Mouse (Mus musculus): Measurements from ENCODE around the gene Dnajc13. TPM values are rescaled to one million over a fixed set of nuclear protein-coding genes. Genes with fewer than 3 reads are reported as not detected.

Dnajc13 gene
- total and polyA plus RNA-seq, 3 experiments = 24.1 to 59.0 (median 31.1) TPM

GRCm38 (mm10) chr9:104161117-104161516 lies 101.6 kb downstream of the Dnajc13 start:
- Histone ChIP-seq H3K4me1 (ENCODE audit: control insufficient read depth in 1 of 2, insufficient read depth in 2 of 2, low read length in 2 of 2) (no peaks in the 10 kb centered on the region), H3K27me3 (ENCODE audit: control insufficient read depth in 1 of 2, insufficient read depth in 2 of 2, low read length in 2 of 2) (no peaks in the 10 kb centered on the region), H3K36me3 (ENCODE audit: control insufficient read depth in 1 of 2, insufficient read depth in 2 of 2, low read length in 2 of 2) (peaks cover 0 to 18% of the 10 kb centered on the region in 2 experiments; a peak in 2 of 4 replicates), H3K9me3 (replicated peaks; ENCODE audit: insufficient read depth, low read length) (no peaks in the 10 kb centered on the region), H3K27ac (ENCODE audit: control insufficient read depth, low read depth, low read length) (no peak overlapping the region), H3K4me3 (ENCODE audit: control insufficient read depth in 1 of 2, insufficient read depth in 1 of 2, low read depth in 2 of 2, low read length in 2 of 2) (no peak overlapping the region), H3K79me2 (ENCODE audit: control insufficient read depth, insufficient read depth, low read length, poor library complexity) (no peaks in the 10 kb centered on the region), H3K9ac (ENCODE audit: control insufficient read depth, low read depth, low read length, poor library complexity, severe bottlenecking) (no peak overlapping the region)
- no peak for TF ChIP-seq ZKSCAN1 (IDR thresholded peaks at IDR 0.05; ENCODE audit: low read depth, low read length)
- DNase-seq (ENCODE audit: low read depth, low spot score) = no peak

GRCm38 (mm10) chr9:104157291-104157690 lies 105.4 kb downstream of the Dnajc13 start:
- H3K36me3 ChIP-seq (ENCODE audit: control insufficient read depth in 1 of 2, insufficient read depth in 2 of 2, low read length in 2 of 2) = peaks cover 0 to 6% of the 10 kb centered on the region in 2 experiments; a peak in 2 of 4 replicates
- H3K27ac ChIP-seq (ENCODE audit: control insufficient read depth, low read depth, low read length) = no peak overlapping the region
- TF ChIP-seq MEF2A (IDR thresholded peaks at IDR 0.05; ENCODE audit: extremely low read depth, insufficient replicate concordance, low read depth, low read length, poor library complexity, severe bottlenecking) = no peak
- TF ChIP-seq EP300 (IDR thresholded peaks at IDR 0.05; ENCODE audit: low read depth in 1 of 2, low read length in 2 of 2) = no peak
- TF ChIP-seq POLR2AphosphoS5 (IDR thresholded peaks at IDR 0.05; ENCODE audit: borderline replicate concordance, low read depth, low read length) = no peak
- no peak for TF ChIP-seq RCOR1 (IDR thresholded peaks at IDR 0.05; ENCODE audit: low read depth, low read length)
- TF ChIP-seq MAX (IDR thresholded peaks at IDR 0.05; ENCODE audit: low read length) = no peak
- no peaks in the 10 kb centered on the region for H3K9me3 ChIP-seq (replicated peaks; ENCODE audit: insufficient read depth, low read length)
- H3K79me2 ChIP-seq (ENCODE audit: control insufficient read depth, insufficient read depth, low read length, poor library complexity) = no peaks in the 10 kb centered on the region
- no peak for DNase-seq (ENCODE audit: low read depth, low spot score)
- no peak overlapping the region for H3K9ac ChIP-seq (ENCODE audit: control insufficient read depth, low read depth, low read length, poor library complexity, severe bottlenecking)
- no peaks in the 10 kb centered on the region for H3K4me1 ChIP-seq (ENCODE audit: control insufficient read depth in 1 of 2, insufficient read depth in 2 of 2, low read length in 2 of 2)
- no peak overlapping the region for H3K4me3 ChIP-seq (ENCODE audit: control insufficient read depth in 1 of 2, insufficient read depth in 1 of 2, low read depth in 2 of 2, low read length in 2 of 2)
- no peaks in the 10 kb centered on the region for H3K27me3 ChIP-seq (ENCODE audit: control insufficient read depth in 1 of 2, insufficient read depth in 2 of 2, low read length in 2 of 2)

GRCm38 (mm10) chr9:104156506-104156905 lies 106.2 kb downstream of the Dnajc13 start:
- H3K27ac ChIP-seq (ENCODE audit: control insufficient read depth, low read depth, low read length) = no peak overlapping the region
- peaks cover 0 to 5% of the 10 kb centered on the region in 2 experiments; a peak in 2 of 4 replicates for H3K36me3 ChIP-seq (ENCODE audit: control insufficient read depth in 1 of 2, insufficient read depth in 2 of 2, low read length in 2 of 2)
- no peaks in the 10 kb centered on the region for H3K9me3 ChIP-seq (replicated peaks; ENCODE audit: insufficient read depth, low read length)
- H3K4me3 ChIP-seq (ENCODE audit: control insufficient read depth in 1 of 2, insufficient read depth in 1 of 2, low read depth in 2 of 2, low read length in 2 of 2) = no peak overlapping the region
- no peaks in the 10 kb centered on the region for H3K79me2 ChIP-seq (ENCODE audit: control insufficient read depth, insufficient read depth, low read length, poor library complexity)
- H3K4me1 ChIP-seq (ENCODE audit: control insufficient read depth in 1 of 2, insufficient read depth in 2 of 2, low read length in 2 of 2) = no peaks in the 10 kb centered on the region
- TF ChIP-seq TAL1 (IDR thresholded peaks at IDR 0.05; ENCODE audit: low read length) (no peak), MEF2A (IDR thresholded peaks at IDR 0.05; ENCODE audit: extremely low read depth, insufficient replicate concordance, low read depth, low read length, poor library complexity, severe bottlenecking) (no peak), HCFC1 (IDR thresholded peaks at IDR 0.05; ENCODE audit: low read depth, low read length) (no peak), TCF12 (IDR thresholded peaks at IDR 0.05; ENCODE audit: low read depth, low read length) (no peak), ZNF384 (IDR thresholded peaks at IDR 0.05; ENCODE audit: low read depth, low read length) (no peak), USF2 (IDR thresholded peaks at IDR 0.05; ENCODE audit: borderline replicate concordance in 1 of 2, insufficient read depth in 1 of 2, low read depth in 1 of 2, low read length in 2 of 2) (no peak), ZMIZ1 (IDR thresholded peaks at IDR 0.05; ENCODE audit: low read depth, low read length) (no peak)
- DNase-seq (ENCODE audit: low read depth, low spot score) = no peak
- H3K27me3 ChIP-seq (ENCODE audit: control insufficient read depth in 1 of 2, insufficient read depth in 2 of 2, low read length in 2 of 2) = no peaks in the 10 kb centered on the region
- no peak overlapping the region for H3K9ac ChIP-seq (ENCODE audit: control insufficient read depth, low read depth, low read length, poor library complexity, severe bottlenecking)
